14 mouse cellular contexts compared by ENCODE assay signal in genomic region chr5:72802851-72803250, GRCm38 (mm10). TPM values are rescaled to one million over a fixed set of nuclear protein-coding genes. Genes with fewer than 3 reads are reported as not detected.
DNase-seq lines count a peak whose midpoint lies in the region; ATAC-seq lines count a peak whose summit lies in the region.
"Had no signal": no experiment of that assay in that cellular context is flagged by ENCODE, and none has a peak within 500 bp of the region (broad histone marks: within the 10 kb centered on the region; RNA-seq: fewer than 3 reads in every experiment).

No protein-coding gene starts in this region.

- no peaks in the 10 kb centered on the region for H3K27me3 ChIP-seq in heart, embryonic 14.5 days (ENCODE audit: control insufficient read depth, insufficient read depth, low read length)
- no peaks in the 10 kb centered on the region for H3K27me3 ChIP-seq in splenic B cell, adult 2 months (ENCODE audit: control insufficient read depth, insufficient read depth, low read length, poor library complexity, severe bottlenecking)
- H3K27me3 ChIP-seq in intestine, embryonic 16.5 days (replicated peaks; ENCODE audit: control insufficient read depth, insufficient read depth, low read length): no peaks in the 10 kb centered on the region
- H3K27me3 ChIP-seq: limb, embryonic 12.5 days; neural tube, embryonic 13.5 days had no signal

- no peak overlapping the region for H3K4me2 ChIP-seq in heart, embryonic 14.5 days (ENCODE audit: low read length)
- H3K4me2 ChIP-seq in intestine, embryonic 16.5 days (ENCODE audit: low read depth, low read length): no peak overlapping the region
- H3K4me2 ChIP-seq: limb, embryonic 12.5 days; neural tube, embryonic 13.5 days had no signal

- H3K9ac ChIP-seq in heart, embryonic 14.5 days (ENCODE audit: low read length): no peak overlapping the region
- H3K9ac ChIP-seq in intestine, embryonic 16.5 days (ENCODE audit: low read depth, low read length): no peak overlapping the region
- H3K9ac ChIP-seq: limb, embryonic 12.5 days; neural tube, embryonic 13.5 days had no signal

- no peaks in the 10 kb centered on the region for H3K36me3 ChIP-seq in heart, embryonic 14.5 days (ENCODE audit: control insufficient read depth, insufficient read depth, low read length)
- no peaks in the 10 kb centered on the region; the same call in 1 of the 2 replicates for H3K36me3 ChIP-seq in splenic B cell, adult 2 months (ENCODE audit: control insufficient read depth, insufficient read depth, low read length, poor library complexity, severe bottlenecking)
- H3K36me3 ChIP-seq in intestine, embryonic 16.5 days (ENCODE audit: control insufficient read depth, insufficient read depth, low read length): no peaks in the 10 kb centered on the region
- H3K36me3 ChIP-seq: limb, embryonic 12.5 days; neural tube, embryonic 13.5 days had no signal

- ATAC-seq in heart, embryonic 14.5 days (ENCODE audit: insufficient number of reproducible peaks, insufficient read depth, low FRiP score, low read depth): no peak
- ATAC-seq in intestine, embryonic 16.5 days: no peak

- peak overlapping the region; percentile 39 to 72 for H3K27ac ChIP-seq in heart, embryonic 14.5 days (replicated peaks in 1 of 2; ENCODE audit: control insufficient read depth in 1 of 2, insufficient read depth in 1 of 2, low read depth in 2 of 2, low read length in 2 of 2)
- H3K27ac ChIP-seq in intestine, embryonic 16.5 days (ENCODE audit: low read length): no peak overlapping the region
- H3K27ac ChIP-seq: limb, embryonic 12.5 days; neural tube, embryonic 13.5 days had no signal

- no peaks in the 10 kb centered on the region for H3K9me3 ChIP-seq in heart, embryonic 14.5 days (ENCODE audit: control insufficient read depth, low read length)
- H3K9me3 ChIP-seq in intestine, embryonic 16.5 days (ENCODE audit: control insufficient read depth, low read length): no peaks in the 10 kb centered on the region
- H3K9me3 ChIP-seq: limb, embryonic 12.5 days; neural tube, embryonic 13.5 days had no signal

- no peak overlapping the region for H3K4me3 ChIP-seq in heart, embryonic 14.5 days (ENCODE audit: control insufficient read depth in 1 of 2, insufficient read depth in 1 of 2, low read depth in 1 of 2, low read length in 2 of 2)
- no peak overlapping the region for H3K4me3 ChIP-seq in intestine, embryonic 16.5 days (ENCODE audit: low read length)
- H3K4me3 ChIP-seq: limb, embryonic 12.5 days; neural tube, embryonic 13.5 days had no signal

- peaks cover 22 to 29% of the 10 kb centered on the region in 2 experiments for H3K4me1 ChIP-seq in heart, embryonic 14.5 days (ENCODE audit: control insufficient read depth in 2 of 2, insufficient read depth in 2 of 2, low read length in 2 of 2)
- no peaks in the 10 kb centered on the region for H3K4me1 ChIP-seq in intestine, embryonic 16.5 days (ENCODE audit: control insufficient read depth, insufficient read depth, low read length)
- H3K4me1 ChIP-seq: limb, embryonic 12.5 days; neural tube, embryonic 13.5 days had no signal

- peak; percentile 11 to 32 for DNase-seq in adrenal gland, postnatal 36 days
- DNase-seq in adrenal gland, adult 18-20 months (ENCODE audit: low spot score in 2 of 2): no peak
- peak; percentile 12 for DNase-seq in thymus, postnatal 14 days
- DNase-seq in thymus, adult 18-20 months: no peak
- DNase-seq in splenic B cell, adult 2 months (ENCODE audit: low read depth, low spot score): peak; percentile 86
- DNase-seq in left cerebral cortex, adult 18-20 months (ENCODE audit: low spot score in 2 of 2): no peak
- DNase-seq: adrenal gland, adult 2 months; cerebellum, postnatal 25 days; kidney, adult 8-10 months; lung, postnatal 4 days had no signal

- 21% methylated on average over 5 of the region's 5 CpGs for WGBS in heart, embryonic 14.5 days
- WGBS in intestine, embryonic 16.5 days: 63% methylated on average over 5 of the region's 5 CpGs

RNA-seq across cellular contexts. Expression of gene Txk, which starts 50.3 kb away (rescaled TPM):
- under 1 TPM; 0.10 TPM for total RNA-seq in adrenal gland, postnatal 36 days (2021)
- total RNA-seq in adrenal gland, adult 18-20 months (2021): under 1 TPM in 1 of 2 experiments, not detected in 1; 0.29 TPM
- polyA plus RNA-seq in heart, embryonic 14.5 days (2014; fragmentation: Nextera tagmentation; extraction: Ambion mirVana): 0.12 and 0.16 TPM in 2 replicates
- under 1 TPM; 0.19 to 0.35 TPM for total RNA-seq in left cerebral cortex, adult 18-20 months (2021)
- polyA plus RNA-seq in intestine, embryonic 16.5 days (2015; fragmentation: Nextera tagmentation; extraction: Ambion mirVana): 0.48 and 0.54 TPM in 2 replicates
- polyA plus RNA-seq: adrenal gland, adult 2 months; limb, embryonic 12.5 days had no signal

Comparison
In these comparisons a context has a peak if more than half of its experiments do, and no peak if none do; other contexts are left out.
1. DNase-seq: peak in adrenal gland, postnatal 36 days (2 of 2), thymus, postnatal 14 days (single experiment) and splenic B cell, adult 2 months (single experiment); none in adrenal gland, adult 18-20 months (0 of 2), thymus, adult 18-20 months (0 of 2) and left cerebral cortex, adult 18-20 months (0 of 2).